Mouse (Mus musculus) layer of hippocampus, adult 11-12 months (tissue): ENCODE data around the gene Vamp9.

Source experiments
- DNase-seq: peaks from one replicate; pipeline ENCODE4 v3.0.0; 2022; ENCODE audit warnings: low spot score

Gene Vamp9

DNA sequence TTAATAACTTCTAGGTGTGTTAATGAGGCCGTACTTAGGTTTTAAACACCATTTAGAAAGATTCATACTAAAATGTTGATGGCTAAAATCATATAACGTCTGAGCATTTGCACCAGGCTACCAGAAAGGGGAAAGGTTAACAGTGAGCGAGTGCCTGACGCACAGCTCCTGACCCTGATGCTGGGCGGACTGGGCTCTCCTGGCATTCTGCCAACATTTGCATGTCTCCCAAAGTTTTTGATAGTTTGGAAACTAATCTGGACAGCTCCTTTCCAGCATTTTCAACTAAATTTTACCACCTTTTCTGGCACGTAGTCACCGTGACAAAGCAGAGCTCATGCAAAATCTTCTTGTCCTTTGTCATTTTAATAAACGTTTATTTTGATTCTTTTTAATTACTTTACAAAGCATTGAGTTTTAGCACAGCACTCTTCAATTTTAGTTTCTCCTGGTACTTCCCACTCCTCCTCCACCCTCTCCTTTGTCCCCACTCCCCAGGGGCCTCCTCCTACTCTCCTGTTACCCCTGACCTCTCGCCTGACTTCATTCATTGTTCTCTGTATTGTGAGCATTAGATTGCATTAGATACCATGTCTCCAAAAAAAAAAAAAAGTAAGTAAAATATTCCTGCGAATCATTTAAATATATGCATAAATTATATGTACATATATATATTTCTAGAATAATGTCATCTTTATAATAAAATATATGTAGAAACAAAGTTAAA lies 35.9 kb downstream of the Vamp9 start:
- no peak for DNase-seq

DNA sequence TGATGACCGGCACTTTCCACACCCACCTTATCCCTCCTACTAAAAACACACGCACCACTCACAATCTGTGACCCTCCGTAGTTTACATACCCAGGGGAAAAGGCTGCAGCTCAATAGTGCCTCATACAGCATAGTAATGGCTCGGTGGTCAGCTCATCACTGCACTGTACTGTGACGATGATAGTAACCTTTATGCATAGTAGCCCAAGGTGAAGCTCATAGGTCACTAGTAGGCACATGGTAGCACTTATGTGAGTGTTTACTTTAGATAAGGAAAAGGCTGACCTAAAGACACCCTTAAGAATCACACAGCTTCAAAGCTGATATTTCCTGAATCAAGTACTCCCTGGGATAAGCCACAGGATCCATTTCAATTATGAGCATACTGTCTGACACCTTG lies 46.5 kb downstream of the Vamp9 start:
- no peak for DNase-seq

DNA sequence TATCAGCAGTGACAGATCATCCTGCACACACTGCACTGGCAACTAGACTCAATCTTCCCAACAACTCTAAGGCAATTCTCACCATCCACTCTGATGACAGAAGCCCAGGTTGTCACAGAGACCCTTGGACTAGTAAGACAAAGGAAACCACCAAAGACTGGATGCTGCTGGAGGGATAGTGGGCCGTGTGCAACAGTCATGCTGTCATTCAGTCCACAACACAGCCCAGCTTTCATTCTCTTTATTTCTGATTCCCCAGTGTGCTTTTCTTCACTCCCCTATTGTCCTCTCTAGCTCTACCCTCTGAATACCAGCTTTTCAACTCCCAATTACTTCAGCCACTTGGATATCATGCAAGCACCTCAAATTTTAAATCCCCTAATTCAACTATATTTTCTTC lies 47.8 kb downstream of the Vamp9 start:
- DNase-seq = no peak

- DNase-seq = no peak
Measured at GRCm38 (mm10) chr5:99958666-99959065, 52.6 kb downstream of the Vamp9 start.

- no peak for DNase-seq
Measured at GRCm38 (mm10) chr5:99959236-99959936, 53.3 kb downstream of the Vamp9 start.

DNA sequence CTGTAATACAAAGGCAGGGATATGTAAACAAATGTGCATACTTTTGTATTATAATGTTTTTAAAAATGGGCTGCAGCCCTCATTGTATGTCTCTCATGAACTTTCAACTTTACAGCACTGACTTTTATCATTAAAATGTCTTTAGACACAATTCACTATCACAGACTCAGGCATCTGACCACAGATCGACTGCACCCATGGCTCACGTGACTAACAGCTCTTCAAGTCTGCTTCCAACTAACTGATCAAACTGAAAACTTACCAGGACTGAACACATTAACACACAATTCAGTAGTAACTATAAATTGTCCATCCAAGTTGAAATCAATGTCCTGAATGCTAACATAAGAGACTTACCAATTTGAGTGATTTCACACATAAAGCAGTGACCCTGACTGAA lies 53.9 kb downstream of the Vamp9 start:
- no peak for DNase-seq

DNA sequence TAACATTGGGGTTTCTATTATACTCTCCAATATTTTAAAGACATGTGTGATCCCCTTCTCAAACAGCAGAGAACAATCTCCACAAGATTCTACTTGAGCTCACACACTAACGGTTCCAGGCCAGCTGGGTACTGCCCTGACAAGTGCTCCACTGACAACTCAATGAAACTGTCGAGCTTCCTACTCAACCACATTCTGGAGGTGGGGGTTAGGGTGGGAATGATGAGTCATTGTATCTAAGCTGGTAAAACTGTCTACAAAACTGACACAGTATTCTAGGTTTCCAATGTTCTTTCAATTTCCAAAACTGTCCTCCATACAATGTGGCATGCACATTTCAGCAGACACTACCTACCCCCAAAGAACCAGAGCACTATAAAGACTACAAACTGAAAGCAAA lies 67.9 kb downstream of the Vamp9 start:
- peak; percentile 23 for DNase-seq

GRCm38 (mm10) chr5:99975061-99975460 lies 69.0 kb downstream of the Vamp9 start:
- DNase-seq = no peak

GRCm38 (mm10) chr5:99975776-99976175 lies 69.7 kb downstream of the Vamp9 start:
- DNase-seq = no peak

DNA sequence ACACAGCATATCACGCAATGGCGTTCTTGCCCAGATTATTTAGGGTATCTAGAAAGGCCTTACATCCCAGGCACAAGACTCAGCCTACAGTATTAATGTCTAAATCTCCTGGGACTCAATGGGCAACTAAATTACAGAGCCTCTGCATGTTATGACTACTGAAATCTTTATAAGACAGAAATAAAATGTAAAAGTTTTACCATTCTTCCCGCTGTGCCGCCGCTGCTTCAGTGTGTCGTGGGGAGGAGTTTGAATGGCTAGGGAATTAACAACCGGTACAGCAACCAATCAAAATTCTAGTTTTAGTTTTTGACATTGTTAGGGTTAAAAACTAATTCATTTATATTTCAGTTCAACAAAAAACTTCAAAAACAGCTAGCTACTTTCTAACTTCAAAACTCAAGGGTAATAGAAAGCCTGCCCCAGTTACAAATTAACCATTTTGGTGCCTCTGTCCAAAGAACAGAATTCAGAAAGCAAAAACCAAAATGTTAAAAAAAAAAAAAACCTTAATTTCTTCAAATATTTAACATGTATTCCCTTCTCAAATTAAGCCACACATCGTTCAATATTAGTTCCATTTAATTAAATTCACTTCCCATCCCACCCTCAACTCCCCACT lies 70.4 kb downstream of the Vamp9 start:
- no peak for DNase-seq

- DNase-seq = peak; percentile 73
Measured at GRCm38 (mm10) chr5:99977516-99978301, 71.7 kb downstream of the Vamp9 start.

- peak; percentile 95 for DNase-seq
Measured at GRCm38 (mm10) chr5:99978699-99979442, 72.8 kb downstream of the Vamp9 start, which contains the start of the genes Hnrnpd and 4930524J08Rik. Gene Hnrnpd (minus strand): TSS chr5:99978938. Gene 4930524J08Rik (plus strand): TSS chr5:99979061.

GRCm38 (mm10) chr5:99983452-99984061 lies 77.5 kb downstream of the Vamp9 start:
- no peak for DNase-seq

DNA sequence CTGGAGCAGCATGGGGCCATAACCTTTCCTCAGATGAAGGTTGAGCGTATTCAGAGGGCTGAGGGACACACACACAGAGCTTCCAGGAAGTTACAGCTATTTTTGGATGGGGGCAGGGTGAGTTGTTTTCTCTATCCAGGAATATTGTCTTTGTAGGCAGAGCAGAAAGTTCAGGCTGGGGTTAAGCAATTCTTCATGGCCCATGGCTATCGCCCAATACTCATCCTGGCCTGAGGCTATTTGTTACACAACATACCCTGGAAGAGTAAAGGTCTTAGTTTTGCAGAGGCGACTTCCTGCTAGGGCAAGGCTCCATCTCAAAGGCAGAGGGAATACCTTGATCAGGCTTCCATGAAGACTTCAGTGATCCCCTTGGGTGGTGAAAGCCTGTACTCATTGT lies 88.1 kb downstream of the Vamp9 start:
- DNase-seq = no peak

GRCm38 (mm10) chr5:99994680-99995079 lies 88.6 kb downstream of the Vamp9 start:
- DNase-seq = no peak

GRCm38 (mm10) chr5:100000048-100000447 lies 94.0 kb downstream of the Vamp9 start:
- no peak for DNase-seq

- no peak for DNase-seq
Measured at GRCm38 (mm10) chr5:100000500-100000899, 94.4 kb downstream of the Vamp9 start.
